Mouse (Mus musculus): ENCODE measurements around the gene Helz. TPM values are rescaled to one million over a fixed set of nuclear protein-coding genes. Genes with fewer than 3 reads are reported as not detected.
"Not testable (repeated sequence)": the region's sequence is repeated elsewhere in the genome, so short reads cannot be mapped to it uniquely, and the experiment has no call there.

Gene Helz
- polyA plus RNA-seq, 1 experiment from 2014 or later: 14.2 TPM

- not testable (repeated sequence) for H3K27ac ChIP-seq (ENCODE audit: low read depth, low read length); H3K27me3 ChIP-seq (replicated peaks; ENCODE audit: control insufficient read depth, insufficient read depth, low read length); H3K4me3 ChIP-seq (ENCODE audit: low read length); H3K36me3 ChIP-seq (ENCODE audit: control insufficient read depth, insufficient read depth, low read length); H3K4me1 ChIP-seq (ENCODE audit: control insufficient read depth, insufficient read depth, low read depth, low read length); H3K4me2 ChIP-seq (ENCODE audit: low read length); H3K9me3 ChIP-seq (ENCODE audit: control insufficient read depth, low read length); ATAC-seq; H3K9ac ChIP-seq (ENCODE audit: low read depth, low read length)
- WGBS: 89% methylated on average over 5 of the region's 5 CpGs
Observed at GRCm38 (mm10) chr11:107586129-107586528, 38.4 kb downstream of the Helz start.

GRCm38 (mm10) chr11:107587141-107587540 is 39.4 kb downstream of the Helz start:
- no peaks in the 10 kb centered on the region for H3K9me3 ChIP-seq (ENCODE audit: control insufficient read depth, low read length)
- H3K4me1 ChIP-seq (ENCODE audit: control insufficient read depth, insufficient read depth, low read depth, low read length): no peaks in the 10 kb centered on the region
- no peak overlapping the region for H3K4me2 ChIP-seq (ENCODE audit: low read length)
- no peak overlapping the region for H3K9ac ChIP-seq (ENCODE audit: low read depth, low read length)
- no peaks in the 10 kb centered on the region for H3K27me3 ChIP-seq (replicated peaks; ENCODE audit: control insufficient read depth, insufficient read depth, low read length)
- 89% methylated on average over 7 of the region's 7 CpGs for WGBS
- H3K27ac ChIP-seq (ENCODE audit: low read depth, low read length): no peak overlapping the region
- no peak overlapping the region for H3K4me3 ChIP-seq (ENCODE audit: low read length)
- no peak for ATAC-seq
- no peaks in the 10 kb centered on the region for H3K36me3 ChIP-seq (ENCODE audit: control insufficient read depth, insufficient read depth, low read length)

GRCm38 (mm10) chr11:107592575-107592974 is 44.8 kb downstream of the Helz start:
- H3K9me3 ChIP-seq (ENCODE audit: control insufficient read depth, low read length): no peaks in the 10 kb centered on the region
- peaks cover 3% of the 10 kb centered on the region for H3K36me3 ChIP-seq (ENCODE audit: control insufficient read depth, insufficient read depth, low read length)
- no peak overlapping the region for H3K27ac ChIP-seq (ENCODE audit: low read depth, low read length)
- no peak for ATAC-seq
- no peaks in the 10 kb centered on the region for H3K4me1 ChIP-seq (ENCODE audit: control insufficient read depth, insufficient read depth, low read depth, low read length)
- no peak overlapping the region for H3K9ac ChIP-seq (ENCODE audit: low read depth, low read length)
- no peak overlapping the region for H3K4me3 ChIP-seq (ENCODE audit: low read length)
- WGBS: 86% methylated on average over 5 of the region's 5 CpGs
- H3K27me3 ChIP-seq (replicated peaks; ENCODE audit: control insufficient read depth, insufficient read depth, low read length): no peaks in the 10 kb centered on the region
- no peak overlapping the region for H3K4me2 ChIP-seq (ENCODE audit: low read length)

- peaks cover 4% of the 10 kb centered on the region for H3K36me3 ChIP-seq (ENCODE audit: control insufficient read depth, insufficient read depth, low read length)
- no peaks in the 10 kb centered on the region for H3K9me3 ChIP-seq (ENCODE audit: control insufficient read depth, low read length)
- WGBS: 94% methylated on average over 4 of the region's 4 CpGs
- no peak overlapping the region for H3K4me2 ChIP-seq (ENCODE audit: low read length)
- no peak overlapping the region for H3K9ac ChIP-seq (ENCODE audit: low read depth, low read length)
- no peak overlapping the region for H3K27ac ChIP-seq (ENCODE audit: low read depth, low read length)
- no peaks in the 10 kb centered on the region for H3K4me1 ChIP-seq (ENCODE audit: control insufficient read depth, insufficient read depth, low read depth, low read length)
- no peak for ATAC-seq
- H3K27me3 ChIP-seq (replicated peaks; ENCODE audit: control insufficient read depth, insufficient read depth, low read length): no peaks in the 10 kb centered on the region
- no peak overlapping the region for H3K4me3 ChIP-seq (ENCODE audit: low read length)
Observed at GRCm38 (mm10) chr11:107597381-107597780, 49.7 kb downstream of the Helz start.

GRCm38 (mm10) chr11:107605694-107606093 is 58.0 kb downstream of the Helz start:
- Histone ChIP-seq H3K4me1 (ENCODE audit: control insufficient read depth, insufficient read depth, low read depth, low read length) (no peaks in the 10 kb centered on the region), H3K4me2 (ENCODE audit: low read length) (no peak overlapping the region), H3K9me3 (ENCODE audit: control insufficient read depth, low read length) (no peaks in the 10 kb centered on the region), H3K4me3 (ENCODE audit: low read length) (no peak overlapping the region), H3K27ac (ENCODE audit: low read depth, low read length) (no peak overlapping the region), H3K27me3 (replicated peaks; ENCODE audit: control insufficient read depth, insufficient read depth, low read length) (no peaks in the 10 kb centered on the region), H3K36me3 (ENCODE audit: control insufficient read depth, insufficient read depth, low read length) (peaks cover 6% of the 10 kb centered on the region), H3K9ac (ENCODE audit: low read depth, low read length) (no peak overlapping the region)
- 91% methylated on average over 7 of the region's 7 CpGs for WGBS
- no peak for ATAC-seq

GRCm38 (mm10) chr11:107613906-107614305 is 66.2 kb downstream of the Helz start:
- H3K9me3 ChIP-seq (ENCODE audit: control insufficient read depth, low read length): no peaks in the 10 kb centered on the region
- no peak overlapping the region for H3K27ac ChIP-seq (ENCODE audit: low read depth, low read length)
- no peak for ATAC-seq
- no peak overlapping the region for H3K4me2 ChIP-seq (ENCODE audit: low read length)
- no peaks in the 10 kb centered on the region; the same call in none of the 2 replicates for H3K36me3 ChIP-seq (ENCODE audit: control insufficient read depth, insufficient read depth, low read length)
- H3K9ac ChIP-seq (ENCODE audit: low read depth, low read length): no peak overlapping the region
- 94% methylated on average over 5 of the region's 5 CpGs for WGBS
- no peak overlapping the region for H3K4me3 ChIP-seq (ENCODE audit: low read length)
- H3K4me1 ChIP-seq (ENCODE audit: control insufficient read depth, insufficient read depth, low read depth, low read length): no peaks in the 10 kb centered on the region
- H3K27me3 ChIP-seq (replicated peaks; ENCODE audit: control insufficient read depth, insufficient read depth, low read length): no peaks in the 10 kb centered on the region

GRCm38 (mm10) chr11:107615696-107616095 is 68.0 kb downstream of the Helz start:
- H3K9me3 ChIP-seq (ENCODE audit: control insufficient read depth, low read length): no peaks in the 10 kb centered on the region
- H3K9ac ChIP-seq (ENCODE audit: low read depth, low read length): no peak overlapping the region
- H3K4me2 ChIP-seq (ENCODE audit: low read length): no peak overlapping the region
- no peaks in the 10 kb centered on the region for H3K27me3 ChIP-seq (replicated peaks; ENCODE audit: control insufficient read depth, insufficient read depth, low read length)
- ATAC-seq: no peak
- H3K4me3 ChIP-seq (ENCODE audit: low read length): no peak overlapping the region
- WGBS: 87% methylated on average over 4 of the region's 5 CpGs
- peaks cover 13% of the 10 kb centered on the region for H3K36me3 ChIP-seq (ENCODE audit: control insufficient read depth, insufficient read depth, low read length)
- no peak overlapping the region for H3K27ac ChIP-seq (ENCODE audit: low read depth, low read length)
- no peaks in the 10 kb centered on the region for H3K4me1 ChIP-seq (ENCODE audit: control insufficient read depth, insufficient read depth, low read depth, low read length)

GRCm38 (mm10) chr11:107617976-107618375 is 70.2 kb downstream of the Helz start:
- Histone ChIP-seq H3K4me2 (ENCODE audit: low read length) (no peak overlapping the region), H3K27me3 (replicated peaks; ENCODE audit: control insufficient read depth, insufficient read depth, low read length) (no peaks in the 10 kb centered on the region), H3K9ac (ENCODE audit: low read depth, low read length) (no peak overlapping the region), H3K9me3 (ENCODE audit: control insufficient read depth, low read length) (no peaks in the 10 kb centered on the region), H3K36me3 (ENCODE audit: control insufficient read depth, insufficient read depth, low read length) (peaks cover 14% of the 10 kb centered on the region), H3K27ac (ENCODE audit: low read depth, low read length) (no peak overlapping the region), H3K4me1 (ENCODE audit: control insufficient read depth, insufficient read depth, low read depth, low read length) (no peaks in the 10 kb centered on the region), H3K4me3 (ENCODE audit: low read length) (no peak overlapping the region)
- WGBS: 45% methylated on average over 5 of the region's 5 CpGs
- ATAC-seq: no peak

GRCm38 (mm10) chr11:107624661-107625060 is 76.9 kb downstream of the Helz start:
- H3K27ac ChIP-seq (ENCODE audit: low read depth, low read length): no peak overlapping the region
- H3K9me3 ChIP-seq (ENCODE audit: control insufficient read depth, low read length): no peaks in the 10 kb centered on the region
- no peak for ATAC-seq
- 91% methylated on average over 3 of the region's 3 CpGs for WGBS
- H3K36me3 ChIP-seq (ENCODE audit: control insufficient read depth, insufficient read depth, low read length): peaks cover 14% of the 10 kb centered on the region
- H3K4me3 ChIP-seq (ENCODE audit: low read length): no peak overlapping the region
- H3K4me2 ChIP-seq (ENCODE audit: low read length): no peak overlapping the region
- H3K4me1 ChIP-seq (ENCODE audit: control insufficient read depth, insufficient read depth, low read depth, low read length): no peaks in the 10 kb centered on the region
- H3K9ac ChIP-seq (ENCODE audit: low read depth, low read length): no peak overlapping the region
- H3K27me3 ChIP-seq (replicated peaks; ENCODE audit: control insufficient read depth, insufficient read depth, low read length): no peaks in the 10 kb centered on the region

GRCm38 (mm10) chr11:107625746-107626145 is 78.0 kb downstream of the Helz start:
- no peak for ATAC-seq
- 85% methylated on average over 11 of the region's 11 CpGs for WGBS

More at GRCm38 (mm10) chr11:107625746-107626145, 78.0 kb downstream of the Helz start:
- H3K27me3 ChIP-seq (replicated peaks; ENCODE audit: control insufficient read depth, insufficient read depth, low read length): no peaks in the 10 kb centered on the region
- H3K9me3 ChIP-seq (ENCODE audit: control insufficient read depth, low read length): no peaks in the 10 kb centered on the region
- H3K27ac ChIP-seq (ENCODE audit: low read depth, low read length): no peak overlapping the region
- peaks cover 6% of the 10 kb centered on the region for H3K36me3 ChIP-seq (ENCODE audit: control insufficient read depth, insufficient read depth, low read length)
- H3K4me3 ChIP-seq (ENCODE audit: low read length): no peak overlapping the region
- H3K9ac ChIP-seq (ENCODE audit: low read depth, low read length): no peak overlapping the region
- H3K4me2 ChIP-seq (ENCODE audit: low read length): no peak overlapping the region
- no peaks in the 10 kb centered on the region for H3K4me1 ChIP-seq (ENCODE audit: control insufficient read depth, insufficient read depth, low read depth, low read length)

Data from hindbrain, embryonic 16.5 days (tissue).